8 mouse cellular contexts compared by ENCODE assay signal in genomic region chr11:77785396-77785767, GRCm38 (mm10). TPM values are rescaled to one million over a fixed set of nuclear protein-coding genes. Genes with fewer than 3 reads are reported as not detected.
DNase-seq lines count a peak whose midpoint lies in the region; ATAC-seq and TF ChIP-seq lines count a peak whose summit lies in the region.

No protein-coding gene starts in this region.

- 57% methylated on average over 5 of the region's 5 CpGs for WGBS in bone marrow, adult 2 months
- WGBS in hindbrain, embryonic 12.5 days = 20% methylated on average over 5 of the region's 5 CpGs
- 26% methylated on average over 5 of the region's 5 CpGs for WGBS in liver, embryonic 16.5 days (ENCODE audit: insufficient replicate concordance)

- no peak for TF ChIP-seq POLR2A in bone marrow, adult 2 months (IDR thresholded peaks at IDR 0.05; ENCODE audit: borderline replicate concordance, control insufficient read depth, low read depth, low read length)

- H3K27ac ChIP-seq in bone marrow, adult 2 months (ENCODE audit: control insufficient read depth, insufficient read depth, low read depth, low read length, poor library complexity) = peak overlapping the region; percentile 81
- peak overlapping the region; percentile 19; the same call in 1 of the 2 replicates for H3K27ac ChIP-seq in hindbrain, embryonic 12.5 days
- H3K27ac ChIP-seq in liver, embryonic 16.5 days (ENCODE audit: low read length) = peak overlapping the region; percentile 93

- peaks cover 19% of the 10 kb centered on the region for H3K4me1 ChIP-seq in bone marrow, adult 2 months (ENCODE audit: control insufficient read depth, insufficient read depth, low read length)
- H3K4me1 ChIP-seq in hindbrain, embryonic 12.5 days = peaks cover 52% of the 10 kb centered on the region
- peaks cover 81% of the 10 kb centered on the region for H3K4me1 ChIP-seq in liver, embryonic 16.5 days (ENCODE audit: control insufficient read depth, low read depth, low read length)

- ATAC-seq in hindbrain, embryonic 12.5 days (ENCODE audit: low FRiP score) = no peak
- ATAC-seq in liver, embryonic 16.5 days (ENCODE audit: low read depth) = no peak
- ATAC-seq in granulocyte monocyte progenitor cell, adult 5-6 weeks (replicated peaks; ENCODE audit: poor library complexity, severe bottlenecking) = no peak

- H3K9ac ChIP-seq in hindbrain, embryonic 12.5 days = no peak overlapping the region
- peak overlapping the region; percentile 65 for H3K9ac ChIP-seq in liver, embryonic 16.5 days (ENCODE audit: low read depth, low read length)

- peaks cover 8% of the 10 kb centered on the region; the same call in 1 of the 2 replicates for H3K36me3 ChIP-seq in hindbrain, embryonic 12.5 days
- no peaks in the 10 kb centered on the region for H3K36me3 ChIP-seq in liver, embryonic 16.5 days (ENCODE audit: control insufficient read depth, insufficient read depth)

- DNase-seq in kidney, adult 11 months = peak; percentile 62
- no peak for DNase-seq in kidney, adult 9 months
- DNase-seq in right cerebral cortex, postnatal 14 days = no peak
- no peak for DNase-seq in gastrocnemius, postnatal 25 days

- no peak overlapping the region for H3K4me2 ChIP-seq in hindbrain, embryonic 12.5 days (replicated peaks)
- H3K4me2 ChIP-seq in liver, embryonic 16.5 days (ENCODE audit: low read depth, low read length) = peak overlapping the region; percentile 89

- no peaks in the 10 kb centered on the region for H3K9me3 ChIP-seq in hindbrain, embryonic 12.5 days (replicated peaks)
- H3K9me3 ChIP-seq in liver, embryonic 16.5 days (replicated peaks; ENCODE audit: control insufficient read depth, low read length) = no peaks in the 10 kb centered on the region

- H3K27me3 ChIP-seq in hindbrain, embryonic 12.5 days = no peaks in the 10 kb centered on the region
- H3K27me3 ChIP-seq in liver, embryonic 16.5 days (ENCODE audit: control insufficient read depth, insufficient read depth, low read depth, low read length) = no peaks in the 10 kb centered on the region

- no peak overlapping the region for H3K4me3 ChIP-seq in bone marrow, adult 2 months (replicated peaks; ENCODE audit: control insufficient read depth, low read depth, low read length)
- no peak overlapping the region for H3K4me3 ChIP-seq in hindbrain, embryonic 12.5 days
- peak overlapping the region; percentile 51 for H3K4me3 ChIP-seq in liver, embryonic 16.5 days (ENCODE audit: low read depth, low read length)

- no peak for TF ChIP-seq CTCF in bone marrow, adult 2 months (IDR thresholded peaks at IDR 0.05; ENCODE audit: control insufficient read depth, insufficient read depth, low read length)

RNA-seq across cellular contexts. Expression of gene Gm10277, which starts 2.2 kb away (rescaled TPM):
- not detected in 2 replicates for polyA plus RNA-seq in bone marrow, adult 2 months (2011; ENCODE audit: insufficient read depth, insufficient read length, low replicate concordance, missing spikeins)
- 2.7 and 2.9 TPM in 2 replicates for polyA plus RNA-seq in hindbrain, embryonic 12.5 days (2016; fragmentation: Nextera tagmentation; extraction: Ambion mirVana)
- 0.51 and 0.81 TPM in 2 replicates for polyA plus RNA-seq in liver, embryonic 16.5 days (2015; fragmentation: Nextera tagmentation; extraction: Ambion mirVana)
- total RNA-seq in granulocyte monocyte progenitor cell, adult 5-6 weeks (2014; fragmentation: Nextera tagmentation) = not detected in 2 replicates
- 1.0 TPM in 1 of 2 replicates, not detected in the other for total RNA-seq in granulocyte monocyte progenitor cell, adult 5-6 weeks (2017)
- total RNA-seq in gastrocnemius, postnatal 25 days (2021) = not detected

RNA-seq across cellular contexts. Expression of gene Myo18a, which starts 22.3 kb away (rescaled TPM):
- polyA plus RNA-seq in bone marrow, adult 2 months (2011; ENCODE audit: insufficient read depth, insufficient read length, low replicate concordance, missing spikeins) = 29.5 and 74.6 TPM in 2 replicates
- polyA plus RNA-seq in hindbrain, embryonic 12.5 days (2016; fragmentation: Nextera tagmentation; extraction: Ambion mirVana) = 55.9 and 58.9 TPM in 2 replicates
- polyA plus RNA-seq in liver, embryonic 16.5 days (2015; fragmentation: Nextera tagmentation; extraction: Ambion mirVana) = 15.4 and 16.0 TPM in 2 replicates
- total RNA-seq in granulocyte monocyte progenitor cell, adult 5-6 weeks (2014; fragmentation: Nextera tagmentation) = 31.9 and 49.3 TPM in 2 replicates
- total RNA-seq in granulocyte monocyte progenitor cell, adult 5-6 weeks (2017) = 62.6 and 66.5 TPM in 2 replicates
- 100 to 1,000 TPM; 329 to 377 TPM for total RNA-seq in gastrocnemius, postnatal 25 days (2021)

Comparison
In these comparisons a context has a peak if more than half of its experiments do, and no peak if none do; other contexts are left out.
1. H3K27ac ChIP-seq: peak in every context shown above with its lines; median percentile 93 in liver, embryonic 16.5 days; 81 in bone marrow, adult 2 months; 19 in hindbrain, embryonic 12.5 days.